Mouse (Mus musculus) bone marrow macrophage, adult 2 months (primary cell): ENCODE measurements around the gene Hist1h2ao.

Source experiments
- CTCF ChIP-seq: IDR thresholded peaks from 2 replicates; pipeline ENCODE4 v1.5.1; 2012; ENCODE audit warnings: low read depth, mild to moderate bottlenecking, low read length, moderate library complexity
- POLR2A ChIP-seq: IDR thresholded peaks from 2 replicates; pipeline ENCODE4 v1.6.1; 2012; ENCODE audit warnings: mild to moderate bottlenecking, low read depth, low read length, borderline replicate concordance

DNA sequence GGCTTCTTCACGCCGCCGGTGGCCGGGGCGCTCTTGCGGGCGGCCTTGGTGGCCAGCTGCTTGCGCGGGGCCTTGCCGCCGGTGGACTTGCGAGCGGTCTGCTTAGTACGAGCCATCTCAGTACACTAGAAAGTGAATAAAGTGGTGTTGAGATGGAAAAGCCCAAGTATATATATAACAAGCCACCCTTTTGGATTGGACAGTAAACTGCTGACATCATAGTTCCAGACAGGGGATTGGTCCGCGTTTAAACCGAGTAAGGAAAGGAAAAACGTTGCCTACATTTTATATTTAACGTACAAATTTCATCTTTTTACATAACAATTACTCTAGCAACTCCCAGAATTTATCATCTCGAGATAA lies 27.0 kb upstream of the Hist1h2ao start, which contains the start of gene Hist1h3i:
- no peak for TF ChIP-seq CTCF
- no peak for TF ChIP-seq POLR2A
